Mouse (Mus musculus) stomach, embryonic 14.5 days (tissue): ENCODE measurements around the gene Nog. TPM values are rescaled to one million over a fixed set of nuclear protein-coding genes. Genes with fewer than 3 reads are reported as not detected.

ENCODE experiments used
- ATAC-seq: fragments of 200-750 bp; cut with Nextera tagmentation; 2 replicates; pipeline ENCODE4 v1.8.0; 2017; ENCODE audit warnings: low read depth, moderate TSS enrichment; ENCODE audit not compliant: insufficient number of reproducible peaks, insufficient read depth, low FRiP score
- H3K27ac ChIP-seq: fragments of 300-500 bp; sonication (generic); 2 replicates; pipeline ENCODE4 v1.5.1; 2014; ENCODE audit warnings: mild to moderate bottlenecking, low read length, moderate library complexity, mixed read lengths
- H3K27me3 ChIP-seq: fragments of 300-500 bp; sonication (generic); 2 replicates; pipeline ENCODE4 v1.6.1; 2014; ENCODE audit warnings: low read length, control low read depth, mixed read lengths; ENCODE audit not compliant: control insufficient read depth, insufficient read depth
- H3K36me3 ChIP-seq: fragments of 300-500 bp; sonication (generic); 2 replicates; pipeline ENCODE4 v1.6.1; 2014; ENCODE audit warnings: mild to moderate bottlenecking, control low read depth, low read length, moderate library complexity, mixed read lengths; ENCODE audit not compliant: control insufficient read depth, insufficient read depth
- H3K4me1 ChIP-seq: fragments of 300-500 bp; sonication (generic); 2 replicates; pipeline ENCODE4 v1.6.1; 2014; ENCODE audit warnings: low read length, control low read depth, mixed read lengths; ENCODE audit not compliant: control insufficient read depth, insufficient read depth
- H3K4me2 ChIP-seq: fragments of 300-500 bp; sonication (generic); replicated peaks from 2 replicates; pipeline ENCODE4 v1.6.1; 2014; ENCODE audit warnings: low read depth, low read length, control low read depth
- H3K4me3 ChIP-seq: fragments of 300-500 bp; sonication (generic); 2 replicates; pipeline ENCODE4 v1.5.1; 2014; ENCODE audit warnings: low read depth, low read length, control low read depth
- H3K9ac ChIP-seq: fragments of 300-500 bp; sonication (generic); replicated peaks from 2 replicates; pipeline ENCODE4 v1.6.1; 2014; ENCODE audit warnings: low read depth, mild to moderate bottlenecking, control low read depth, low read length, moderate library complexity, mixed read lengths
- H3K9me3 ChIP-seq: fragments of 300-500 bp; sonication (generic); 2 replicates; pipeline ENCODE4 v1.6.1; 2016; ENCODE audit warnings: low read depth, low read length, control low read depth; ENCODE audit not compliant: control insufficient read depth
- WGBS: fragments of 180-500 bp; shearing (Covaris S2); extraction: QIAGEN DNeasy Blood & Tissue Kit; methylation state at CpG from one replicate; pipeline ENCODE4 v1.1.7; 2014; 5-methylcytosine and 5-hydroxymethylcytosine counted together
- polyA plus RNA-seq: library from polyadenylated mRNA; unstranded; fragments of >200 nt; fragmentation: Nextera tagmentation; extraction: Ambion mirVana; gene quantifications from 2 replicates; pipeline ENCODE4 v1.2.1, GENCODE M21; 2014

The Nog gene
- polyA plus RNA-seq, 1 experiment from 2014 or later = 1.9 TPM

DNA sequence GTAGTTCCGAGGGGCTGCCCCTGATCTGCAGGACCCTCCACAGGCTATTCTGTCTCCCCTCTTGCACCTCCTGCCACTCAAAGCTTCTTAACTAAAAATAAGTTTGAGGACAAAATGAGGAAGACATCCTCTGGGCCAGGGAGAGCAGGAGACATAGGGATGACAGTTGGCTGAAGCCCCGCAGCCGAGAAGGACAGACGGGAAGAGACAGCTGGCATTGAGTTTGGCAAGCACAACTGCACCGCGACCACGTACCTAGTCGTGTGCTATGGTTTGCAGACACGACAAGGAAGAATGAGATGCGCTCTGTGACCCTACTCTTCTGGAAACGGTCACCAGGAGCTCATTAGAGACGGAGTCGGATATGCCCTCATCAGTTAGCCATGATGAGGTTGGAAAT, 48.2 kb downstream of the Nog start:
- Histone ChIP-seq H3K27me3 (no peaks in the 10 kb centered on the region), H3K9ac (no peak overlapping the region), H3K4me1 (no peaks in the 10 kb centered on the region), H3K36me3 (no peaks in the 10 kb centered on the region), H3K4me2 (no peak overlapping the region), H3K4me3 (no peak overlapping the region), H3K27ac (no peak overlapping the region), H3K9me3 (no peaks in the 10 kb centered on the region)
- WGBS = 87% methylated on average over 13 of the region's 13 CpGs
- no peak for ATAC-seq

Other genes with a start within 250 kb of the Nog start
- gene Dgke, start 235.5 kb downstream of the Nog start, polyA plus RNA-seq = 5.0 and 5.2 TPM in 2 replicates
- 2.4 and 3.4 TPM in 2 replicates for gene Gm525, start 228.5 kb downstream of the Nog start, polyA plus RNA-seq